Mouse (Mus musculus) brain, embryonic 14.5 days (tissue): ENCODE results near the gene Slc30a3.

ENCODE experiments used
- CTCF ChIP-seq: fragments of 200-500 bp; IDR thresholded peaks from 2 replicates; pipeline ENCODE4 v1.5.1; 2012; ENCODE audit warnings: inconsistent platforms, mild to moderate bottlenecking, moderate library complexity, borderline replicate concordance; ENCODE audit not compliant: insufficient read depth, insufficient read length; ENCODE audit errors: extremely low read depth
- POLR2A ChIP-seq: fragments of 200-500 bp; IDR thresholded peaks from 2 replicates; pipeline ENCODE4 v1.6.1; 2012; ENCODE audit warnings: mild to moderate bottlenecking, inconsistent platforms, borderline replicate concordance; ENCODE audit not compliant: poor library complexity, insufficient read depth, insufficient read length, severe bottlenecking; ENCODE audit errors: extremely low read depth

DNA sequence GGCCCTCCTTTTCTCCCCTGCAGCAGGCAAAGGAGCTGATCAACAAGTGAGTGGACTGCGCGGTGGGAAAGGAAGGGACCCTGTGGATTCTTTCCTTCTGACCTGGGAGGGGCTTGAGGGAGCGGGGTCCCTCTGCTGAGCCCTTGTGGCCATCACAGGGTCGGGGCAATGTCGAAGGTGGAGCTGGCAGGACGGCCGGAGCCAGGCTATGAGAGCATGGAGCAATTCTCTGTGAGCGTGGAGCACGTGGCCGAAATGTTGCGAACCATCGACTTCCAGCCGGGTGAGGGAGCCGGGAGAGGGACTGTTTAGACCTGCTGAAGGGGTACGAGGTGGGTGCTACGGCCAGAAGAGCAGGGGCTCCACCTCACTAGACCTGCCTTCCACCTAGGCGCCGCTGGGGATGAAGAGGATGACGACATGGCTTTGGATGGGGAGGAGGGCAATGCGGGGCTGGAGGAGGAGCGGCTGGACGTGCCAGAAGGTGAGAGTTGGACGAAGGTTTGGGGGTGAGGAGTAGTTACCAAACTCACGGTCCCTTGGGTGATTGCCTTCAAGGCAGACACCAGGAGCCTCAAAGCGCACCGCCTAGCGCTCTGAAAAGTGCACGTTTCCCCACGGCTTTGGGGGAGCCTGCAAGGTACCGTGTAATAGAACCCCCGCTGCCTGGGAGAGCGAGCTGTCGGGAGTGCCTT, 28.8 kb upstream of the Slc30a3 start:
- TF ChIP-seq CTCF: no peak
- TF ChIP-seq POLR2A: no peak
